Mouse (Mus musculus): ENCODE data around the gene Nr2e1.
A peak's percentile ranks its signal among the peaks of the same experiment; 100 is the strongest.

Gene Nr2e1

GRCm38 (mm10) chr10:42587961-42588750, 4.7 kb upstream of the Nr2e1 start:
- no peak for DNase-seq (ENCODE audit: low read depth)

GRCm38 (mm10) chr10:42585596-42586305, 2.3 kb upstream of the Nr2e1 start:
- DNase-seq (ENCODE audit: low read depth): no peak

DNA sequence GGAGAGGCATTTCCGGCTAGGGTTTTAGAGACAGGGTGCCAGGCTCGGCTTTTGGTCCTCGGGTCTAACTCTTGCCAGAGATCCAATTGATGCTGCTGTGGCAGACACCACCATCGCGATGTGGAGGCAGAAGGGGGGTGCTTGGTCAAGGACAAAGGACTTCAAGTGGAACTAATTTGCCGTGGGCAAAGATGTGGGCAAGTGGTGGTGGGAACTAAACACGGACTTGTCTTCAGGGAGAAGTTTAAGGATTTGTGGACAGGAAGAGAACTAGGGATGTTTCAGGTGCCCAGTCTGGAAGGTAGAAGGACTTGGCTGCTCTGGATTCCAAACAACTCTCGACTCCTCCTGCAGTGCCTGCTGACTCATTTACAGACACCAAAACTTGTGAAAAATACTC, 1.7 kb upstream of the Nr2e1 start:
- no peak for DNase-seq (ENCODE audit: low read depth)

- DNase-seq (ENCODE audit: low read depth): no peak
These were observed 1.1 kb upstream of the Nr2e1 start for GRCm38 (mm10) chr10:42584436-42584983.

DNA sequence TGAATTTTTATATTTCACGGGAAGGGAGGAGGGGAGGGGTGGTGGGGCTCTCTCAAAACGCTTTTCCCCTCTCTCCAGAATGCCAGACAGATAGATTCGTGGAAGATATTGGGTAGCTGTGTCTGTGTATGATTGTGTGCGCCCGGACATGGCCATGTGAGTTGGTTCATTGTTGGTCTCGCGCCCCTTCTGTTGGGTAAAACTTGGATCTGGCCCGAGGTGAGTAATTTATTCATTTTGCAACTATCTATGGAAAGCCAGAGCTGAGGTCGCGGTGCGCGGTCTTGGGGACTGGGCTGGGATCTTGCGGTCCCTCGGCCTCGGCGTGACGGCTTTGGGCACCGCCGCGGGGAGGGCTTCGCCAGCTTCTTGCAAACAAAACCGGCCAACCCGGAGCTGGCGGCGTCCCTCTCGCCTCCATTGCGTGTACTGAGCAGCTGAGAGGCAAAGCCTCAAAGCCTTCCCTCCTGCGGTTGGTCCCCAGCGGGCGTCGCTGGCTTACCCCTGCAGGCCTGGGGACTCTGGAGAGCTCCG, 537 bp upstream of the Nr2e1 start:
- DNase-seq (ENCODE audit: low read depth): no peak

DNA sequence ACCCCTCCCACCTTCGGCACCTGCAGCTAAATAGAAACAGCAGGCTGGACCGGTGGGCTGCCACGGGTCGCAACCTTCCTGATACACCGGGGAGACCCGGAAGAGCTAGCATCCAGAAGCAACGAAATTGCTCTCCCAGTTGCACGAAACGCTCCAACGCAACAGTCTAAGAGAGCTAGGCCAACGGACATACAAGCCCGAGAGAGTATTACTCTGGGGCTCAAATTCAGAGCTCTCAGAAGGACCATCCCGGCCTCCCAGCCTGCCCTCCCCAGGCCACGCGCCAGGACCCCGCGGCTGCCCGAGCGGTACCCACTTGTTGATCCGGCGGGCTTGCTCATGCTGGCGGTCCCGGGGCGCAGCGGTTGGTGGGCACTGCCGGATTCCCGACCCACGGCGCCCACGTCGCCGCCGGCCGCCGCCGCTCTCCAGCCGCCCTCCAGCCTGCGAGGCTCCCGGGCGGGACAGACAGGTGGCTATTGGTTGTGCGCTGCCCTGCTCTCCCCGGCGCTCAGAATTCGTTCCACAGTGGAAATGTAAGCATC, 794 bp downstream of the Nr2e1 start:
- no peak for DNase-seq (ENCODE audit: low read depth)

- DNase-seq (ENCODE audit: low read depth): no peak
These were observed 1.5 kb downstream of the Nr2e1 start for GRCm38 (mm10) chr10:42581694-42582565.

DNA sequence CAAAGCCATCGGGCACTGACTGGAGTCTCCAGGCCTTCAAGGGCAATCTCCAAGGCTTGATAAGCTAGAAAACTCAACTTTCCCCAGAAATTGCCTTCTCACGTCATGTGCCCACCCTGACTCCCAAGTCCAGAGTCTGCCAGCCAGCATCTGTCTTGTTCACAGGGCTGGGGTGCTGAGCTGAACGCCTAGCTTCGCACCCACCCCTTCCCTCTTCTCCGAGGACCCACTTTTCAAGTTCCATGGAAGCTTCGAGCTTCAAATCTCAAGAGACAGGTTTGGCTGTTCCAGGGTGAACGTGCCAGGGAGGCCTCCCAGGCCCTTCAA, 2.5 kb downstream of the Nr2e1 start:
- DNase-seq (ENCODE audit: low read depth): no peak

- DNase-seq (ENCODE audit: low read depth): no peak
These were observed 3.1 kb downstream of the Nr2e1 start for GRCm38 (mm10) chr10:42580131-42580950.

- DNase-seq (ENCODE audit: low read depth): no peak
These were observed 3.8 kb downstream of the Nr2e1 start for GRCm38 (mm10) chr10:42579475-42580130.

DNA sequence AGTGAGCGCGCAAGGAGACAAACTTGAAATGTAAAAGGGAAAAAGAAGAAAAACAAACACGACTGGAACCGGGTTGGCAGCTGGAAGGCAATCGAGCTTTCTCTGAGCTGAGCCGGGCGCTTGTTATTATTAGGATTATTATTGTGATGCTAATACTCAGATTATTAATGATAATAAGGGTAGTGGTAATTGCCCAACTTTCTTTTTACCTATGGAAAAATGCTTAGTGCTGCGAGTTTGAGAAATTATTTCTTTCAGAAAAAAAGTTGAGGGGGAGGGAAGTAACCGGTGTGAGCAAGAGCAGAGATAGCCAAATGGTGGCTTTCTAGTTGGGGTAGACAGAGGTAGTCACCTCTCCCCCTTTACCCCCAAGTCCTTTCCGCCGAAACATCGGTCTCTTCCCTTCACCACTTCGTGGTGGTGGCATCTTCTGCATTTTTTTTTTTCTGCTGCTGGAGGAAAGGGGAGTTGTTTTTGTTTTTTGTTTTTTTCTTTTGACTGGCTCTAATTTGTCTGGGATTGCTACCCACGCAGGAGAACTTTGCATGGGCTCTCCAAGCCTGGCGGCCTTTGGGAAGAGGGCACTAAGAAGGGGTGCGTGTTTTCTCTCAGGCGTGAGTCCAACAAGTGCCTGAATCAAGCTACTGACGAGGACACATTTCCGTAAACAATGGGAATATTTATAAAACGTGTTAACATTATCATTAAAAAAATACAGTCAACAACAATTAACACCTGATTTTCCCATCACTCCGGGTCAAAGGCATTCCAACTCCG, 4.5 kb downstream of the Nr2e1 start:
- DNase-seq (ENCODE audit: low read depth): no peak

DNA sequence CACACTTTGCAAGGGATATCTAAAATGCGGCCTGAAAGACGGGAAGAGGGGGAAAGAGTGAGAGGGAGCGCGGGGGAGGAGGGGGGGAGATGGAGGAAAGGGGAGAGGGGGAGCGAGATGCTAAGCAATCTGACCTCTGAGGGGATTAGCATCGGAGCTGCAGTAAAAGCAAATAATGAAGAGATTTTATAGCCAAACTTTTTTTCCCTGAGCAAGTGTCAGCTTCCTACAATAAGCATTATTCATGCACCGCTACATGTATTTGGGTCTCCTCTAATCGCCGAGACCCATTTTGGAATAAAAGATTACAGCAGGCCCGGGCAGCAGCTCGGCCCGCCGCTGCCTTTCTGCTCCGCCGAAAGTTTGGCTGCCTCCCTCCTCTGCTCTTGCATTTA, 5.2 kb downstream of the Nr2e1 start:
- no peak for DNase-seq (ENCODE audit: low read depth)

- no peak for DNase-seq (ENCODE audit: low read depth)
These were observed 5.7 kb downstream of the Nr2e1 start for GRCm38 (mm10) chr10:42577525-42578280.

GRCm38 (mm10) chr10:42574639-42575038, 8.8 kb downstream of the Nr2e1 start:
- no peak for DNase-seq (ENCODE audit: low read depth)

DNA sequence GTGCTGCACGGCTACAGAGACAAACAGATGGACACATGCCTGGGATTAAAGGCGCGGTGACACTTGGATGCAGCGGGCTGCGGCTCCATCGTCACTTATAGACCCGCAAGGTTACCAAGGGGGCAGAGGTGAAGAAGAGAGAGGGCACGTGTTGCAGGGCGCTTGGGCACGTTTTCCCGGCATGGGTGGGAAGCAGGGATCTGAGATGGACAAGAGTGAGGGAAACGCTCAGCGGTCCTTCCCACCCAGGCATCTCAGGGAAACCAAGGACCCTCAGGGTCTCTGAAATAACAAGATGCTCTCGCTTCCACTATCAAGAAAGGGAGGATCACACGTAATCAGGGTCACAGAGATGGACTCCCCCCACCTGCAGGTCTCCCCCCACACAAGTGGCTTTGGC, 10.5 kb downstream of the Nr2e1 start:
- DNase-seq (ENCODE audit: low read depth): no peak

DNA sequence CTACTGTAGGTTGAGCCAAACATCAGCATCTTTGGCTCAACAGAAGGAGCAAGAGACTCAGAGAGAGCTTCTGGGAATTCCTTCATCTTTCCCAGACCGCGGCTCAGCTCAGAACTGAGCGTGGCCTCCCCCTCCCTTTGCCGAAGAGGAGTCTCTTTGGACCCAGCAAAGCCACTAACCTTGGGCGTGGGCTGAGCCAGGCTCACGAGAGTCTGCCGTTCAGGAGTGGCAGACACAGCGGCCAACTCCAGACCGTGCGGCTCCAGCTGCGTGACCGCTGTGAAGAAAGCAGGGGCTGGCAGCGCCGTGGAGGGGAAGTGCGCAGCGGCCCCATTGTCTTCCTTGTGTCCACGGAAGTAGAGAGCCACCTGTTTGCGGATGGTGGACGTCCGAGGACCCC, 10.9 kb downstream of the Nr2e1 start:
- DNase-seq (ENCODE audit: low read depth): no peak

GRCm38 (mm10) chr10:42562272-42562671, 21.2 kb downstream of the Nr2e1 start:
- peak; percentile 41 for DNase-seq (ENCODE audit: low read depth)

DNA sequence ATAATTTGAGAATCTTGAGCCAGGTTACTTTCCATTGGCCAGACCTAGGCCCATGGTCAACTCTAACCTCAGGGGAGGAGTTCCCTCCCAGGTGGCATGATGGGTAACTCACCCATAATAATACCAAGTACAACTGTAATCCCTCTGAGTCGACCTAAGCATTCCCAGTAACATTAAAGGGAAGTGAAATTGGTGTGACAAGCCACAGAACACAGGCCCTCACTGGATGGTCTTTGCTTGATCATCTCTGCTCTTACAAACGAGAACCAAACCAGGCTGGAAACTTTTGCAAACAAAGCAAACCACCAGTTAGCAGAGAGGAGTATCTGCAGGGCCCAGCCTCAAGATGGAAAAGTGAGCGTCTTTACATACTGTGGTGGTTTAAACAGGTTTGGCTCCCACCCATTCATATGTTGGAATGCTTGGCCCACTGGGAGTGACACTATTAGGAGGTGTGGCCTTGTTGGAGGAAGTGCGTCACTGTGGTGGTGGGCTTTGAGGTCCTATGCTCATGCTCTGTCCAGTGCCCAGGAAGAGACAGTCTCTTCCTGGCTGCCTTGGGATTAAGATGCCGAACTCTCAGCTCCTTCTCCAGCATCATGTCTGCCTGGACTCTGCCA, 23.7 kb downstream of the Nr2e1 start:
- no peak for DNase-seq (ENCODE audit: low read depth)
